Mouse (Mus musculus) left cerebral cortex, adult 2 months (tissue): ENCODE measurements around the gene Atp1a3. TPM values are rescaled to one million over a fixed set of nuclear protein-coding genes. Genes with fewer than 3 reads are reported as not detected.

Experiments
- DNase-seq, 2 experiments: peaks; one replicate each; pipeline ENCODE4 v3.0.0; 2021 to 2022; ENCODE audit warnings: low spot score in 2 of 2, mixed read lengths in 1 of 2; ENCODE audit errors: extremely low spot score in 1 of 2
- H3K27ac ChIP-seq: fragments of 200-600 bp; 2 replicates; pipeline ENCODE4 v1.8.1; 2022
- H3K4me3 ChIP-seq: fragments of 200-600 bp; 2 replicates; pipeline ENCODE4 v1.8.1; 2022
- CTCF ChIP-seq: fragments of 200-600 bp; IDR thresholded peaks from 2 replicates; pipeline ENCODE4 v1.8.1; 2022; ENCODE audit warnings: antibody characterized with exemption, mild to moderate bottlenecking, moderate library complexity
- intact Hi-C: fragments of 180-260 bp; cut with DNase I; formaldehyde crosslinking; loops from one replicate; pipeline ENCODE4 v1.15.1; 2025
- microRNA-seq, 2 experiments: library from miRNA; unstranded; fragments of <30 nt; microRNA quantifications; one replicate each; pipeline ENCODE4 v1.2.0; 2021
- total RNA-seq, 2 experiments: library from RNA; stranded (reverse); gene quantifications; 2 replicates each; pipeline ENCODE4 v1.2.3; 2021

Gene Atp1a3
- total RNA-seq, 2 experiments from 2014 or later: 1,970 to 2,141 TPM

DNA sequence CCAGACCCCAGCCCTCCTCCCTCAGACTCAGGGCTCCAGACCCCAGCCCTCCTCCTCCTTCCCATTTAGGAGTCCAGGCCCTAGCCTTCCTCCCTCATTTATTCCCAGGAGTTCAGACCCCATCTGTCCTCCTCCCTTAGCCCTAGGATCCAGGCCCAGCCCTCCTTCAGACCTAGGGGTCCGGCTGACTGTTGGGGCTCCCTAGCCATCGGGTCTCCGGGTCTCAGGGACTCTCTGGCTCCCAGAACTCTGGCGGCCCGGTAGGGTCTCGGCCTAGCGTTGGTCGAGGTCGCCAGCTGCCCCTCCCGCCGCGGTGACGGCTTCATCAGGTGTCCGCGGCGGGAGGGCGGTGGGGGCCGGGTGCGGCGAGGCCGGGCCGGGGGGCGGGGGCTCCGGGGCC is 51.8 kb downstream of the Atp1a3 start:
- H3K27ac ChIP-seq: no peak overlapping the region
- no peak overlapping the region for H3K4me3 ChIP-seq
- no peak for DNase-seq
- intact Hi-C loops: no loop called here
- no peak for TF ChIP-seq CTCF

DNA sequence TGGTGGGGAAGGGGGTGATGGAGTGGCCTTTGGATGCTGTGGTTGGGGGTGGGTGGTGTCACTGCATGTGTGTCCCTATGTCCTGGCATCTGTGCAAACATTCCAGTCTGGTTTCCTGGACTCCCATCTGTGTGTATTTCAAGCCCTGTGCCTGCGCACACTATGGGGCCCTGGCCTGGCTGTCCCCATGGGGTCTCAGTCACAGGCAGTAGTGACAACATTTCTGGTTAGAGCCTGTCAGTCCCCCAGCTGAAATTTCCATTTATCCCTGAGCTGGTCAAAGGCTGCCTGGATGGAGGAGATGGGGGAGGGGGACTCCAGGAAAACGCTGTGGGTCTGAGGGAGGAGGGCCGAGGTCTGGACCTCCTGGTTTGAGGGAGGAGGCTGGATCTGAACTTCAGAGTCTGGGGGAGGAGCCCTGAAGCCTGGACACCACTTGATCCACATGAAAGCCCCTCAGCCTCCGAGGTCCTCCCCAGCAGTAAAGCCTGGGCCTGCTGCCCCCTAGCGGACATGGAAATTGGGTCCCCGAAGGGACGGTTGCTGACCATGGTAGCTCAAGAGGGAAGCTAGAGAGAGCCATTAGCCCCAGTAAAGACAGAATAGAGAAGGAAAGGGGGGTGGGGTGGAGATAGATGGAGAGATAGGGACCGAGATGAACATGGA is 55.7 kb downstream of the Atp1a3 start:
- DNase-seq: peak in 1 of 2 experiments; percentile 73
- intact Hi-C loops: no loop called here
- Histone ChIP-seq H3K27ac (no peak overlapping the region), H3K4me3 (no peak overlapping the region)
- TF ChIP-seq CTCF: peak; percentile 78

- no peak for DNase-seq
- no peak for TF ChIP-seq CTCF
- intact Hi-C loops: no loop called here
- no peak overlapping the region for H3K27ac ChIP-seq
- no peak overlapping the region for H3K4me3 ChIP-seq
Observed at GRCm38 (mm10) chr7:24948774-24949173, 57.0 kb downstream of the Atp1a3 start.

GRCm38 (mm10) chr7:24947316-24948048 is 58.3 kb downstream of the Atp1a3 start:
- Histone ChIP-seq H3K27ac (no peak overlapping the region), H3K4me3 (no peak overlapping the region)
- DNase-seq: no peak
- TF ChIP-seq CTCF: no peak
- intact Hi-C loops: no loop called here

- Histone ChIP-seq H3K27ac (no peak within 1 kb of the TSS), H3K4me3 (peak within 1 kb of the TSS; percentile 11; the same call in 1 of the 2 replicates)
- no peak for TF ChIP-seq CTCF
- no peak for DNase-seq
- intact Hi-C loops: no loop called here
Observed at GRCm38 (mm10) chr7:24944257-24944950, 61.4 kb downstream of the Atp1a3 start, which contains the start of gene Gm4881. Gene Gm4881 (minus strand): TSS chr7:24944494.

GRCm38 (mm10) chr7:24943641-24944040 is 62.1 kb downstream of the Atp1a3 start:
- no peak overlapping the region for H3K4me3 ChIP-seq
- no peak for DNase-seq
- no peak overlapping the region for H3K27ac ChIP-seq
- intact Hi-C loops: no loop called here
- no peak for TF ChIP-seq CTCF

DNA sequence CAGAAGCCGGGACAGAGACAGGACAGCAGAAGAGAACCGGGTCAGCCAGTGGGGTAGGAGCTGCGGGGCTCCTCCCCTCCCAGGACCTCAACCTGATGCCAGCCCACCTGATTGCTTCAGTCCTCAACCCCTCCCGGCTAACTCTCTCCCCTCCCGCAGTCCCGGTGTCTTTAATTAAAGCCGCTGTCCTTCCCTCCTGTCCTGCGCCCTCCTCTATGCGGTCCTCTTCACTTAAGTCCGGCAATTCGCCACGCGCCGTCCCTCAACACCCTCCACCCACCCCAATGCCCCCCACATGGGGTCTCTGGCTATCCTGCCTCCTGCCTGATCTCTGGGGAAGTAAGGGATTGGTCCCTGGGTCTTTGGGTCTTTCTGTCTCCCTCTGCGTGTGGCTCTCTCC is 74.1 kb downstream of the Atp1a3 start:
- no peak overlapping the region for H3K4me3 ChIP-seq
- intact Hi-C loops: loop anchor here (10.0 kb wide), 1 partner anchor 307 kb away; no protein-coding TSS in a partner anchor
- no peak for DNase-seq
- no peak overlapping the region for H3K27ac ChIP-seq
- TF ChIP-seq CTCF: no peak

GRCm38 (mm10) chr7:24930475-24930874 is 75.3 kb downstream of the Atp1a3 start:
- Histone ChIP-seq H3K27ac (no peak overlapping the region), H3K4me3 (no peak overlapping the region)
- no peak for TF ChIP-seq CTCF
- intact Hi-C loops: loop anchor here (10.0 kb wide), 1 partner anchor 306 kb away; no protein-coding TSS in a partner anchor
- DNase-seq: no peak

Small RNA genes lying within 50 kb of the gene (microRNA-seq; reads per million reads assigned to microRNA genes)
- gene Mir7046 (12.0 to 13.6 reads per million in 2 experiments), gene Mir7047 (74.2 to 79.1 reads per million in 2 experiments)

Other genes with a start within 250 kb of the Atp1a3 start
- not detected for gene Cd177, start 245.6 kb downstream of the Atp1a3 start, total RNA-seq
- gene Ceacam10, start 228.8 kb downstream of the Atp1a3 start, total RNA-seq: not detected
- gene Gm9844, start 143.7 kb downstream of the Atp1a3 start, total RNA-seq: 1 to 10 TPM in 1 of 2 experiments, not detected in 1; 1.0 TPM
- not detected for gene Lypd4, start 136.0 kb downstream of the Atp1a3 start, total RNA-seq
- gene Dmrtc2, start 135.9 kb downstream of the Atp1a3 start, total RNA-seq: not detected
- gene Rps19, start 121.6 kb downstream of the Atp1a3 start, total RNA-seq: 100 to 1,000 TPM; 488 to 501 TPM
- under 1 TPM; 0.37 to 0.38 TPM for gene Cd79a, start 108.6 kb downstream of the Atp1a3 start, total RNA-seq
- 10 to 100 TPM; 75.1 to 86.6 TPM for gene Arhgef1, start 103.0 kb downstream of the Atp1a3 start, total RNA-seq
- not detected for gene Gm4881, start 61.5 kb downstream of the Atp1a3 start, total RNA-seq
- 100 to 1,000 TPM; 287 TPM for gene Rabac1, start 33.2 kb downstream of the Atp1a3 start, total RNA-seq
- gene Grik5, start 66.4 kb upstream of the Atp1a3 start, total RNA-seq: 100 to 1,000 TPM; 207 to 218 TPM
- gene Zfp574, start 66.6 kb upstream of the Atp1a3 start, total RNA-seq: 10 to 100 TPM; 37.1 to 37.7 TPM
- gene Pou2f2, start 173.8 kb upstream of the Atp1a3 start, total RNA-seq: 10 to 100 TPM; 12.5 to 14.0 TPM
- 10 to 100 TPM; 23.9 to 26.3 TPM for gene Dedd2, start 214.7 kb upstream of the Atp1a3 start, total RNA-seq
- 10 to 100 TPM; 10.6 to 11.2 TPM for gene Zfp526, start 215.5 kb upstream of the Atp1a3 start, total RNA-seq
- 100 to 1,000 TPM; 215 to 220 TPM for gene Gsk3a, start 231.9 kb upstream of the Atp1a3 start, total RNA-seq
- 10 to 100 TPM; 61.5 to 68.2 TPM for gene Erf, start 244.8 kb upstream of the Atp1a3 start, total RNA-seq